Mouse (Mus musculus) cerebellum, postnatal 10 days (tissue): Measurements from ENCODE around the gene Mog.
A peak's percentile ranks its signal among the peaks of the same experiment; 100 is the strongest.

ENCODE experiments used
- DNase-seq, 2 experiments: peaks; one replicate each; pipeline ENCODE4 v3.0.0; 2021; ENCODE audit warnings: mixed read lengths in 2 of 2

The Mog gene

DNA sequence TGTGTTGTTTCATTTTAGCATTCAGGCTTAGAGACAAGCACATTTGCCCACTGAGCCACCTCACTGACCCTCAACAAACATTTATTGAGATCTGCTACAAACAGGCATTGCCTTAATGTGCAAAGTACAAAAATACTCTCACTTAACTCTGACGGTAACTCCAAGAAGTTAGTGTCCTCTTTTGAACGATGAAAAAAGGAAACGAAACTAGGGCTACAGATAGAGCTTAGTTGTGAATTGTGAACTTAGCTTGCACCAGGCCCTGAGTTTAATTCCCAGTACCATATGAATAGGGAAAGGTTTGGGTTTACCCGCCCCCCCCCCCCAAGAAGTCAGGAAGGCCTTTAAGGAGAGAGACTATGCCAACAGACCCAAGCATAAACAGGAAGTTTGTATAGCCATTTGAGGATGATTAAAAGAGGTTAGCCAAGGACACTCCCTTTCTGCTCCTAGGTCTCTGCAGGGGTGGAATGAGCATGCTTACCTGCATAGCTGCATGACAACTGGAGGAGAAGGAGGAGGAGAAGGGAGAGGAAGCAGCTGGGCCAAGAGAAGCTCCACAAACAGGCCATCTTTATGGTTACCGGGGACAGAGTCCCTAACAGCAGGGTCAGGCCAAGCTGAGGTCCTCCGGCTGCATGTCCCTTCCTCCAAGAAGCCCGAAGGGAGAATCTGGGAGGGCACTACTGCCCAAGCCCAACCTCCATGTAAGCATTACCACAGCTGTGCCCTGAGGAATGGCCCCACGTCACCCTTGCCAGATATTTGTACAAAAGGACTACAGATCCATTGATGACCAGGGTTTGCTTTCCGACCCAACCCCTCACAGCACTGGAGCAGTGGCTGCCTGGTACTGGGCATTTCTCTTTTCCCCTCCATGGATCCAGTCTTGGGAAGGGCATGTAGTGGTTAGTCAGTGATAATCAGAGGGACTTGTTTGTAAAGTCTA lies at the start of gene Mog:
TSS of gene Mog (minus strand) at position 771 of the 949 bp plus-strand sequence.
- no peak for DNase-seq

DNA sequence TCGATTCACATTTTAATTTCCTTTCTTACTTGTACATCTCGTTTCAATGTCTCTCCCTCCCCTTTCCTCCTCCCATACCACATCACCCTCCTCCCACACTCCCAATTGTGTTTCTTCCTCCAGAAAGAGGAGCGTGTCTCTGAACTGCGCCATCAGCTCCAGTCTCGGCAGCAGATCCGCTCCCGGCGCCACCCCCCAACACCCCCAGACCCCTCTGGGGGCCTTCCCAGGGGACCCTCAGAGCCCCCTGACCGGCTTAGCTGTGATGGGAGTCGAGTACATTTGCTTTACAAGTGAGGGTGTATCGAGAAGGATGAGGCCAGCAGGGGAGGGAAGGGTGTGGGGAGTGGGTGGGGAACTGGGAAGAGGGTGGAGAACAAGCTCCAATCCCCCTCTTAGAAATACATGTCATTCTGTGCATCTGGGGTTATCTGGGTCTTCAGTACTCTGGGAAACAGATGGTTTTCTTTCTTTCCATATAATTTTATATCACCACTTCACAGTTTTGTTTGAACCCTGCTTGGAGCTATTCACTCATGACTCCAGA lies 49.6 kb upstream of the Mog start:
- no peak for DNase-seq

DNA sequence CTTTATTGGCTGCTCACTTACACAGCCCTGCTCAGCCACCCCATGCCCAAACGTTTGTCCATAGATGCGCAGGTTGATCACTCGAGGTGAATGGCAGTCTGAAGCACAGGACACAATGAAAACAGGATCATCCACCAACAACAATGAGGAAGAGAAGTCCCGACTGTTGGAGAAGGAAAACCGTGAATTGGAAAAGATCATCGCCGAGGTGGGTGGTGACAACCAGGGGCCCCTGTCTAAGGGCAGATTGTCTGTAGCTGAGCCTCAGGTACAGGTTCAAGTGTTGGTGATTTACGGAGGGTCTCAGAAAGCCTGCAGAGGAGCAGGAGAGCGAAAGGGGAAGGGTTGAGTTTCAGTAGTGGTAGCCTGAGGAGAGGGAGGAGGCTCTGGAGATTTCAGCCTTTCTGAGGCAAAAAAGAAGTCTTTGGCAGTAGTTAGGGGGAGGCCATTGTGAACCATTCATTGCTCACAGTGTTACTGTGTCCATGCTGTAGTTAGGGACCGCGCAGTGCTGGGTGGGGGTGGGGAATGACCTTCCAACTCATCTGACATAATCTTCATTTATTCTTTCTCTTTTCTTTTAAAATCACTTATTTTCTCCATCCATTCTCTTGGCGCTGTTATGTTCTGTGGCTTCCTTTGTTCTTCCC lies 49.0 kb upstream of the Mog start:
- no peak for DNase-seq

DNA sequence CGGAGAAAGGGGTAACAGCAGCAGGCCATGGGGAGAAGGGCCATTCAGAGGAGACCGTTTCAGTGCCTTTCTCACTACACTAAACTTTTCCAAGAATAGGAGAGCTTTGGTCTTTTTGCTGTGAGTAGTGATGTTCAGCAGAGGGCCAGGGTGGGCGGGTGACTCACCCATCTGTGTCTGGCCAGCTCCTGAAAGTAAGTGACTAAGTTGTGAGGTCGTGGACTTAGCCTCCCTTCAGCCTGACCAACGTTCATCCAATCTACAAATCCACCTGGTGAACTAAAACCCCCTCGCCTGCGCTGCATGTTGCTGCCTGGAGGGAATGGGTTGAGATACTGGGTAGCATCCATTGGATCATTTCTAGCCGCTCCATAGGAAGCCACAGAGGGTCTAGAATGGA lies 46.9 kb upstream of the Mog start:
- DNase-seq: no peak

DNA sequence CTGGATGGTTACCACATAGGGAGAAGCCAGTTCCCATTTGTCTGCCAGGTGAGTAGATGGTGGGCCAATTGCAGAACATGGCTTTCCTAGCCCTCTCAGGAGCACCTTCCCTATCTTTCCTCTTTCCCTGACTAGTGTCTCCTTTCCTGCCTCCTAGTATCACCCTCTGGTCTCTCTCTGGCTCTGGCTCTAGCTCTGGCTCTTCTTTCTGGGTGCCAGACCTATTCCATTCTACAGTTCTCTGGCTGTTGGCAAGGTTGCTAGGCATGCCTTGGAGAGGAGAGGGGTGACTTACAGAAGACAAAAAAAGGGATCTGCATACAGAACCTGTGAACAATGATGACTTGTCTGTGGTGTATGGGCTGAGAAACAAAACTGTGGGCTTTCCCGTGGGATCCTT lies 44.7 kb upstream of the Mog start:
- no peak for DNase-seq

DNA sequence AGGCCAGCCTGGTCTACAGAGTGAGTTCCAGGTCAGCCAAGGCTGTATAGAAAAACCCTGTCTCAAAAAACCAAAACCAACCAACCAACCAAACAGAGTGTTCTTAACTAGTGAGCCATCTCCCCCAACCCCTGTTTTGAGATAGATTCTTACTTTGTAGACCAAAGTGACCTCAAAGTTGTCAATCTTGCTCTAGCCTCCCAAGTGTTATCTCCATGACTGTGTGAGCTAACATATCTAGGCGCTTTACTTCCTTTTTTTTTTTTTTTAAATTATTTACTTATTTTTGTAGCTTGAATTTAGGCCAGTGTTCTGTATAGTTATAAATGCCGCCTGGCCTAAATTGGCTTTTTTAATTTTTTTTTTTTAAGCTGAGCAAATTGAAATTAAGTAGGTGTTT lies 42.8 kb upstream of the Mog start:
- DNase-seq: no peak

DNA sequence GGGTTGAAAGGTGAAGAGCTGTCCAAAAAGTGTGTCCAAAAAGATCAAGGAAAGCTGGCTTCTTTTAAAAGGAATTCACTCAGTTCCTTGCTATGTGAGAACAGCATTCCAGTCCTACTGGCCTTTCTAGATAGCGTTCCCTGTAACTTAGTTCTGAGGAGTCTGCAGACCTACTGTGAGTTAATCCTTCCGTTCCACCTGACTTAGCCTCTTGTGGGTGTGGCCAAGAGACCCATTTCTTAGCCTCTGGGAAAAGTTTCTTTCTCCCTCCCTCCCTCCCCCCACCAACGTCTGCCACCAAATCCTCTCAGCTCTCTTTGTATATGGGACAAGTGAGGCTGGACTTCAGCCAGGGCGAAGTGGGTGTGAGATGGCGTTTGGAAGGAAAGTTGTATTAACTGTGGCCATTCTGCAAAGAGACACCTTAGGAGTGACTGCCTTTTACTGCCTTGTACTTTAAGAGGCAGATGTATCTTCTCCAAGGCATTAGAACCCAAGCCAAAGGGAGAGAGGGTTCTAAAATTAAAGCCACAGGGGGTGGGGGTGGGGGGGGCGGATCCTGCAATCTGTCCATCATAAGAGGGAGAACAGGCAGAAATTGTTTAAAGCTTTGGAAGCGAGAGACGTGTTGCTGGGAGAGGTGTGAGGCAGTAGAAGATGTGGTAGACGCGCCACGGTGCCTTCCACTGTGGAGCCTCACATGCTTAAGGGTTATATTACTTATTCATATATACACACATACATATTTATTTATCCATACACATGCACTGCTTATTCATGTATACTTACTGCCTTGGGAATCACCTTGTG lies 40.7 kb upstream of the Mog start:
- no peak for DNase-seq

DNA sequence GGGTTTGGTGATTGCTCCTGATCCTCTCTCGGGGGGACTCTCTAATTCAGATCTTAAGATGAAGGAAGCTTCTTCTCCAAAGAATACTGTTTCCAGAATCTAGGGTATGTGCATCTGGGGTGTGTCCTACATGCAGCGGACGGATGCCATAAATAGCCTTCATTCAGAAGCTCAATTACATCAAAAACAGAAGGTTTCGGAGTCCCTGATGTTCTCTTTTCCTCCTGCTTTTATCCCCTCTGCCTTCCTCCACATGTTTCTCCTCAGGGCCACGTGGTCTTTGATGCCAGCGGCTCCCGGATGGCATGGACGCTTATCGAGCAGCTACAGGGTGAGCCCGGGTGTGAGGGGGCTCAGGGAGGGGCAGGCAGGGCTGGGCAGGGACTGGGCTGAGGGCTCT lies 39.9 kb upstream of the Mog start:
- no peak for DNase-seq

DNA sequence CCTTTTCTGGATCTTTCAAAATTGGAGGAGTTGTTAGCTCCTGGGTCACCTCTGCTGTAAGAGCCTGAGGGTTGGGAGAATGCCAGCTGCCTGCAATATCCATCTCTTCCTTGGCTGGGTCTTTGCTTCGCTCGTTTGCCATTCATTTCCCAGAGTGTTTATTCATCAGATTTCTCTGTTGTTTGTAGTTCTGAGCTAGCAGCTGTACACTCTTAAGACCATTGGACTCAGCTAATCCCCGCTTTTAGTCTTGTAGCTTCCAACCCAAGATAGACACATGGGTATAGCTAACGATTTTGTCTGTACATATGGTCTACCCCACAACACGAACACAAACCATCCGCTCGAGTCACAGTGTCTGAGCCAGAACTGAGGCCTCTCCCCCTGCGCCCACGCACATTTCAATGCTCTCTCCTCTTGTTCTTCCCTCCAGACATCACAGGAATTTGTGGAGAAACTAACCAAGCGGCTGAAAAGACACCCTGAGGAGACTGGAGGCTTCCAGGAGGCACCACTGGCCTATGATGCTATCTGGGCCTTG lies 39.0 kb upstream of the Mog start:
- DNase-seq: no peak

DNA sequence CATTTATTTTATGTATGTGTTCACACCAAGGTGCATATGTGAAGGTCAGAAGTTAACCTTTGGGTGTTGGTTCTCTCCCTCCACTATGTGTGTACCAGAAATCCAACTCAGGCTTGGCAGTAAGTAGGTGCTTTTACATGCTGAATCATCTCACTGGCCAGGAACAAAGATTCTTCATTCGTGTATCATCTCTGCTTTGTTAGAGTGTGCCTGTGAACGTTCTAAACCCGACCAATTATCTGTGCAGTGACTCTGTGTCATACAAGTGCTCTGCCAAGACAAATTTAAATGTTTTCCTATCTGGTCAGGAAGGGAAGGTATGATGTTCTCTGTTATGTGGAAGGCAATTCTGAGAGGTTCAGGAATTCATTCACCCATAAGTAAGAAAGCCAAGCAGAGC lies 38.2 kb upstream of the Mog start:
- DNase-seq: no peak

DNA sequence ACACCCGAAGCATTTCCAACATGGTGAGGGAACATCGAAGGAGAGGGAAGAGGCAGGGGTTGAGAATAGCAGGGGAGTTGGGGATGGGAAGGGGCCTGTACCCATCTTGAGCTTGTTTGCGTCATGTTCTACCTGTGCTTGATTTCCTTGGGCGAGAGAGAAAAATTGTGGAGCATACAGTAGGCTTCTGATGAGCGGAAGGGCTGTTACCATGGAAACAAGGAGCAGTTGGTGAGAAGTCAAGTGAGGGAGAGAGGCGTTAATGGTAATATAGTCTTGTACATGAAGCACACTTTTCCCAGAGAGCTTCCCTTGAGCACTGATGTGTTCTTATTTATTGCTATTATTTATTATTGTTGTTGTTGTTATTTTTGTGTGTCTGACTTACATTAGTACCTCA lies 33.8 kb upstream of the Mog start:
- DNase-seq: no peak

DNA sequence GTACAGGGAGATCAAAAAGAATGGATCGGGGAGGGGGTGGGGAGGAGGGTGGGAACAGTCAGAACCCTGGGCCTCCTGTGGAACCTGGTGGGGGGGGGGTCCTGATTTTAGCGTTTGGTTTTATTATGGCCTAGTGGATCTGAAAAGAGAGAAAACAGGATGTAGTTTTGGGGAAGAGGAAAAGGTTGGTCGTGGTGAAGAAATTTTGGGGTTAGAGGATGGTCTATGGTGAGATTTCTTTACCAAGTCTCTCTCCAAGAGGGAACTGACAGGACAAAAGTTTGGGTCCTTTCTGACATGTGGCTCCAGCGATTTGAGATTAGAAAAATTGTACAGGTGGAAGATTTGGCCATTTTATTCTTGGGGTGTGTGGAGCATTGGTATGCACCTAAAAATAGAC lies 28.5 kb upstream of the Mog start:
- no peak for DNase-seq

DNA sequence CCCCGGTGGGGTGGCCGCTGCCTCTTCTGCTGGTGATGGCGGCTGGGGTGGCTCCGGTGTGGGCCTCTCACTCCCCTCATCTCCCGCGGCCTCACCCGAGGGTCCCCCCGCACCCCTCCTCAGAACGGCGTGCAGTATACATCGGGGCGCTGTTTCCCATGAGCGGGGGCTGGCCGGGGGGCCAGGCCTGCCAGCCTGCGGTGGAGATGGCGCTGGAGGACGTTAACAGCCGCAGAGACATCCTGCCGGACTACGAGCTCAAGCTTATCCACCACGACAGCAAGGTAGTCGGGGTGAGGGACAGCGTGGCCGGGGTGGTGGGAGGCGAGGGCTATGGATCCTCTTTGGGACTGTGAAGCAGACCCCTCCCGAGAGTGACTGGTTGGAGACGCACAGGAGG lies 27.7 kb upstream of the Mog start:
- DNase-seq: peak in 1 of 2 experiments; percentile 68

DNA sequence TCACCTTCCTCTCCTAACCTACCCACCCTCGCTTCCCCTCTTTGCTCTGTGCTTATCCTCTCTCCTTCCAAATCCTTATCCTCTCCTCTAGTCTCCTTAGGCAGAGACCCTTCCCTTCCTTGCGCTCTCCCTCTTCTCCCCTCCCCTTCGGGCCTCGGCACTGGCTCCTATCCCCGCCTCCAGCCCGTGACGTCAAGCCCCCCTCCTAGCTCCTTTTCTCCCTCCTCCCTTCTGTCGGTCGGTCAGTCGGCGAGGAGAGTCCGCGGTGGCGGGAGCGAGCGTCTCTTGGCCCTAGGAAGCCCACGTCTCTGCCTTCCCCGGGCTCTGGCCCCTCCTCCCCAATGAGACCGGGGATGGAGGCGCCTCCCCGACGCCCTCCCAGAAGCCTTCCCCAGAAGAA lies 27.2 kb upstream of the Mog start:
- DNase-seq: peak; percentile 96 to 98

DNA sequence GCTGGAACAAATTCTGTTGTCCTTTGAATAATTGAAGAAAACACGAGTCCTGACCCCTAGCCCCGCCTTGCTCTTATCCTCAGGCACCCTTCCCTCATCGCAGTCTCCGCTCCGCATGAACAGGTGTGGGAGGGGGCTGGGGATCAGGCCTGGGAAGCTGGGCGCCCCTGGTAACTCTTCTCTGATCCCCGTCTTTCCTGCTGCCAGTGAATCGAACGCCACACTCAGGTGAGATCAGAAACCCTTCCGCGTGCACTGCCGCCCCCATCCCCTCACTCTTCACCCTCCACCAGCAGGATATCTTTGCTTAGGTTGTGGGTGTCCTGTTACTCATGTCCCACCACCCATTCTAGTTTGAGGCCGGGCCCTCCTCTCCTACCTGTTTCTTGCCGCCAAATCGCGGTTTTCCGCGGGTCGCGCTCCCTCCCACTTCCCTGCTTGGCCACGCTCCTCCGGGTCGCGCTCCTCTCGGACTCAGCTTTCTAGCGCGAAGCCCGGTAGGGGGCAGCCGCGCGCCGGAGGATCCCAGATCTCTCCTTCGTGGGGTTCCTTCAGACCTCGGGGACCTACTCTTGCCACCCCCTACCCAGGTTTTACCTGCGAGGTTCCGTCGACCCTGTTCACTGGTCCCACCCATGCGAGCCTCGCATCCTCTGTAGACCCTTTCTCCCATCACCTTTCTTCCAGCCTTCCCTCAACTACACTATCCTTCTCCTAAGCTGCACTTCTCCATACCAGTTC lies 26.5 kb upstream of the Mog start:
- DNase-seq: peak; percentile 92 to 93

DNA sequence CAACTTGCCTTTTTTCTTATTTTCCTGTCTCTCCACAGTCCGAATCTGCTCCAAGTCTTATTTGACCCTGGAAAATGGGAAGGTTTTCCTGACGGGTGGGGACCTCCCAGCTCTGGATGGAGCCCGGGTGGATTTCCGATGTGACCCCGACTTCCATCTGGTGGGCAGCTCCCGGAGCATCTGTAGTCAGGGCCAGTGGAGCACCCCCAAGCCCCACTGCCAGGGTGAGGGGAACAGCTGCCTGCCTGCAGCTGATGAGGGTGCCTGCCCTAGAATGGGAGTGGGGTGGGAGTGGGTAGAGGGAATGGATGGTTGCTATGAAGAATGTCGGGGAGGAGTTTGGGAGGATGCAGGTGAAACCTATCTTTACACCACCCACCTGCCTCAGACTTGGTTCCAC lies 25.2 kb upstream of the Mog start:
- DNase-seq: peak; percentile 32 to 38

DNA sequence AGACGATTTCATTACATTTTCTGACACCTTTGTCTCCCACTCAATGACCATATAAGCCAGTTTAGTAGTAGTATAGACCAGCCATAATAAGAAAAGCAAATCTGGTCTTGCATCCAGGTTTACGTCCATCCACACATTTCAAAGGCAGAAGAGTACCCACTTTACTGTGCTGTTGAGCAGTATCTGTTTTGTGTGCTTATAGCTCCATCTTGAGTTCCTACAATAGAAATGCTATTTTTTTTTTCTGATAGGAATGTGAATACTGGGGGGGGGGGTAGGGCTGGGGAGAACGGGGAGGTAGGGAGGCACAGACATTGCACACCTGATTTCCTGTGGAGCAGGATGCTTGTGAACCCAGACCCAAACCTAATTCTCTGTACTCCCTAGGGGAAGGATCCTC lies 24.8 kb upstream of the Mog start:
- DNase-seq: no peak

DNA sequence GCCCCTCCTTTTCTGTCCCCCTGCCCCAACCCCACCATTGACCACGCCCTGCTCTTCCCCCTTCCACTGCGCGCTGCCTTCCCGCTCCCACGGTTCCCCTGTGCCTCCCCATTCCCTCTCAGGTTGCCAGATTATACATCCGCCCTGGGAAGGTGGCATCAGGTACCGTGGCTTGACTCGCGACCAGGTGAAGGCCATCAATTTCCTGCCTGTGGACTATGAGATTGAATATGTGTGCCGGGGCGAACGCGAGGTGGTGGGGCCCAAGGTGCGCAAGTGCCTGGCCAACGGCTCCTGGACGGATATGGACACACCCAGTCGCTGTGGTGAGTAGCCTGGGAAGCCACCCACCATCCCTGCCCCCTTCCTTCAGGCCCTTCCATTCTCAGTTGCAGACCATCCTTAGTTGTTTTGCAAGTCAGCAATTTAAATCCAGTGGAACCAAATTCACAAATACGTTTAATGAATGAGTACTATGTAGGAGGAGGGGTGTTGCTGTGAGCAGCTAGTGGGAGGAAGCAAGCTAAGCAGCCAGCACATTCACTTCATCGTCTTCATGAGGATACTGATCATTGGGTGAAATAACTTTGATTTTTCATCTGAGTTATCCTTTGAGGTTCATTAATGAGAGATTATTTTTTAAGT lies 24.3 kb upstream of the Mog start:
- DNase-seq: peak; percentile 36 to 40

DNA sequence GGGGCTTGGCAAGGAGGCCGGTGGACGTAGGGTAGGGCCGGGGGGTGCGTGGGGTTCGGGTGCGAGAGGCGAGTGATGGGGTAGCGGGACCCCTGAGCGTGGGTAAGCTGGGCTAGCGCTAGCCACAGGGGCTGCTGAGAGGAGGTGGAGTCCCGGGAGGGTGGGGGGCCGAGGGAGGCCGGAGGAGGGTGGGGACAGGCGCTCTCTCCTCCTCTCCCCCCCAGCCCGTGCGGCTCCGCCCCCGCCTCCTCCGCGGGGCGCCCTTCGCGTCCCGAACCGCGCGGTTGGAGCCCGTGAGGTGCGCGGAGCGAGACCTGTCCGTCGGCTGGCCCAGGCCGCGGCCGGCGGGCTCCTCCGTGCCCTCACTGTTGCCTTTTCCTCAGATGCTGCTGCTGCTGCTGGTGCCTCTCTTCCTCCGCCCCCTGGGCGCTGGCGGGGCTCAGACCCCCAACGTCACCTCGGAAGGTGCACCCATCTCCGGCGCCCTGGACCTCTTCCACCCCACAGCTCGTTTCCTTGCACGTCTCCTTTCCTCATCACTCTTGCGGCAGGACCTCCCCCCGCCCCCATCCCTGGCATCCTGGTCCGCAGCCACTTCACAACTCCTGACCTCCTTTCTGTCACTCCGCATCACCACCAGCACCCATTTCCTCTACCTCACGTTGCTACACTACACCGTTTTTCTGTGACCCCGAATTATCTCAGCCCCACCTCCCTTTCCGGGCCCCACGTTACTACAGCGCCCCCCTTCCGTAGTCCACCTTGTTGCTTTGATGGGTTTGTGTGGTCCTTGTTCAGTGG lies 23.3 kb upstream of the Mog start:
- DNase-seq: peak; percentile 83 to 85

DNA sequence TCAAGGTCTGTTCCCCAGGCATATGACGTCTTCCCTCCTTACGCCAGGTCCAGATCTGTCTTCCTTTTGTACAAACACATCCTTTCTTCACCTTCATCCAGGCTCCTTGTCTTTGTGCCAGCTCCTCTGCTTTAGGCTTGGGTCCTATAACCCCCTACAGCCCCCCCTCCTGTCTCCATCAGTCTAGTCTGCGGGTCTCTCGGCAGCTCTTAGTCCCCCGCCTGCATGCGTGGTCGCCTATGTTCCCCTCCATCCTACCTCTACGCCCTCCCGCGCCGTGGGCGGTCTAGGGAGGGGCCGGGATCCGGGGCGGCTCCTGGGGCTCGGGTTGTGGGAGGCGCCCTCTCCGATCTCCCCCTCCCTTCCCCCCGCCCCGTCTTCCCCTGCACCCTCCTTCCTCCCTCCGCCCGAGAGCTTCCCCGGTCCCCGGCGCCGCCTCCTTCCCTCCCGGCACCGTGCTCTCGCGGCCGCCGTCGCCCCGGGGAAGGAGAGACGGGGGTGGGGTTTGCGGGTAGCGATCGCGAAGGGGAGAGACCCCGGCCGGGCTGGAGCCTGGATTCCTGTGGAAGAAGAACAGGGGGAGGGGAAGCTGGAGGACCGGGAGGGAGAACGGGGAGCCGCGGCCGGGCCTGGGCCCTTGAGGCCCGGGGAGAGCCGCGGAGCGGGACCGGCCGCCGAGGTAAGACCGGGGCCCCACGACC lies 22.6 kb upstream of the Mog start, which contains the start of gene Gabbr1:
TSS of gene Gabbr1 (plus strand) at position 356 of the 701 bp plus-strand sequence.
- DNase-seq: peak; percentile 94 to 96
